Mouse (Mus musculus): ENCODE measurements around the gene Golga1. TPM values are rescaled to one million over a fixed set of nuclear protein-coding genes. Genes with fewer than 3 reads are reported as not detected.

The Golga1 gene
- polyA plus RNA-seq, 1 experiment = 7.7 TPM

DNA sequence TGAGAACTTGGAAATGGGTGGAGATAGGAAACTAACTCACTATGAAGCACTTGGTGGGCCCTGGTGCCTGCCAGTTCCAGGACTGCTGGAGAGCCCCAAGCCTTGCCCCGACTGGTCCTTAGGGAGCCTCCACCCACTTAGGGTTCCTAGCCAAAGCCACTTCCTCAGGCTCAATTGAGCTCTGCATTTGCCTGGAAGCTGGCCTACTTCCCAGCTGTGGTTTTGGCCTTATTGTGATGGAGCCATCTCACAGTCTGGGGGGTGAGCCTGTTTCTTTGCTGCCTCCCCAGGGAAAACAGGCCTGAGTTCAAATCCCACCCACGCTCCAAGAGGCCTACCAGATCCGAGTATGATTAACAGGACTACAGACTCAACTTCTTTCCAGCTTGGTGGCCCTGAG, 78.8 kb downstream of the Golga1 start:
- no peak for DNase-seq (ENCODE audit: low read depth in 1 of 2, low spot score in 2 of 2)
- Histone ChIP-seq H3K36me3 (ENCODE audit: control insufficient read depth, insufficient read depth, low read length) (no peaks in the 10 kb centered on the region), H3K4me3 (ENCODE audit: extremely low read depth, insufficient read depth, insufficient read length) (no peak overlapping the region), H3K27ac (ENCODE audit: insufficient read depth, low read length) (no peak overlapping the region), H3K4me1 (ENCODE audit: control insufficient read depth, insufficient read depth, insufficient read length) (no peaks in the 10 kb centered on the region), H3K27me3 (ENCODE audit: control insufficient read depth, insufficient read depth, low read length) (no peaks in the 10 kb centered on the region)
- TF ChIP-seq CTCF (IDR thresholded peaks at IDR 0.05; ENCODE audit: extremely low read depth, insufficient read depth, insufficient read length, insufficient replicate concordance) (no peak), POLR2A (IDR thresholded peaks at IDR 0.05; ENCODE audit: low read depth, low read length) (no peak)
- WGBS = 62% methylated on average over 3 of the region's 3 CpGs

- no peak overlapping the region for H3K4me3 ChIP-seq (ENCODE audit: extremely low read depth, insufficient read depth, insufficient read length)
- WGBS = 93% methylated on average over 2 of the region's 2 CpGs
- peak; percentile 17; the same call in 1 of the 2 replicates for TF ChIP-seq CTCF (IDR thresholded peaks at IDR 0.05; ENCODE audit: extremely low read depth, insufficient read depth, insufficient read length, insufficient replicate concordance)
- TF ChIP-seq POLR2A (IDR thresholded peaks at IDR 0.05; ENCODE audit: low read depth, low read length) = no peak
- no peak overlapping the region for H3K27ac ChIP-seq (ENCODE audit: insufficient read depth, low read length)
- H3K4me1 ChIP-seq (ENCODE audit: control insufficient read depth, insufficient read depth, insufficient read length) = no peaks in the 10 kb centered on the region
- no peaks in the 10 kb centered on the region for H3K36me3 ChIP-seq (ENCODE audit: control insufficient read depth, insufficient read depth, low read length)
- H3K27me3 ChIP-seq (ENCODE audit: control insufficient read depth, insufficient read depth, low read length) = no peaks in the 10 kb centered on the region
- DNase-seq (ENCODE audit: low read depth in 1 of 2, low spot score in 2 of 2) = no peak
Measured at GRCm38 (mm10) chr2:38983456-38983855, 81.9 kb downstream of the Golga1 start.

GRCm38 (mm10) chr2:38977837-38978236, 87.5 kb downstream of the Golga1 start:
- Histone ChIP-seq H3K4me1 (ENCODE audit: control insufficient read depth, insufficient read depth, insufficient read length) (no peaks in the 10 kb centered on the region), H3K36me3 (ENCODE audit: control insufficient read depth, insufficient read depth, low read length) (no peaks in the 10 kb centered on the region), H3K4me3 (ENCODE audit: extremely low read depth, insufficient read depth, insufficient read length) (no peak overlapping the region), H3K27me3 (ENCODE audit: control insufficient read depth, insufficient read depth, low read length) (no peaks in the 10 kb centered on the region), H3K27ac (ENCODE audit: insufficient read depth, low read length) (no peak overlapping the region)
- no peak for DNase-seq (ENCODE audit: low read depth in 1 of 2, low spot score in 2 of 2)
- TF ChIP-seq CTCF (IDR thresholded peaks at IDR 0.05; ENCODE audit: extremely low read depth, insufficient read depth, insufficient read length, insufficient replicate concordance) (no peak), POLR2A (IDR thresholded peaks at IDR 0.05; ENCODE audit: low read depth, low read length) (no peak)
- 90% methylated on average over 4 of the region's 4 CpGs for WGBS

GRCm38 (mm10) chr2:38975941-38976805, 89.2 kb downstream of the Golga1 start:
- Histone ChIP-seq H3K4me3 (ENCODE audit: extremely low read depth, insufficient read depth, insufficient read length) (no peak overlapping the region), H3K36me3 (ENCODE audit: control insufficient read depth, insufficient read depth, low read length) (no peaks in the 10 kb centered on the region), H3K27me3 (ENCODE audit: control insufficient read depth, insufficient read depth, low read length) (no peaks in the 10 kb centered on the region), H3K27ac (ENCODE audit: insufficient read depth, low read length) (no peak overlapping the region), H3K4me1 (ENCODE audit: control insufficient read depth, insufficient read depth, insufficient read length) (no peaks in the 10 kb centered on the region)
- TF ChIP-seq CTCF (IDR thresholded peaks at IDR 0.05; ENCODE audit: extremely low read depth, insufficient read depth, insufficient read length, insufficient replicate concordance) (no peak), POLR2A (IDR thresholded peaks at IDR 0.05; ENCODE audit: low read depth, low read length) (no peak)
- DNase-seq (ENCODE audit: low read depth in 1 of 2, low spot score in 2 of 2) = no peak
- WGBS = 87% methylated on average over 21 of the region's 21 CpGs

DNA sequence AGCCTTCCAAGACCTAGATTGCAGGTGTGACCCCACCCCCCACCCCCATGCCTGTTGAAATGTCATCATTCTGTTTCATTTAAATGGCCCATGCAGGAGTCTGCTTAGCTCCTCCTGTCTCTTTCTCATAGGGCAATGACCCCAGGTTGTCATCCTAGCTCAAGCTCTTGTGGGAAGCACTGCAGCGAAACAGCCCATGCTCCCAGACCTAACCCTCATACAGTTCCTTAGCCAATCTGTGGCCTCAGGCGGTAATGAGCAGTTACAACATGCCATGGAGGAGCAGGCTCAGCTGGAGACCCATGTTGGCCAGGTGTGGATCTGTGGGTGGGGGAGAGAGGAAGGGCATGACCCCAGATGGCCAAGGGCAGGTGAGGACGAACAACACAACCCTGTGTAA, 90.2 kb downstream of the Golga1 start:
- Histone ChIP-seq H3K27ac (ENCODE audit: insufficient read depth, low read length) (no peak overlapping the region), H3K27me3 (ENCODE audit: control insufficient read depth, insufficient read depth, low read length) (no peaks in the 10 kb centered on the region), H3K4me3 (ENCODE audit: extremely low read depth, insufficient read depth, insufficient read length) (no peak overlapping the region), H3K4me1 (ENCODE audit: control insufficient read depth, insufficient read depth, insufficient read length) (no peaks in the 10 kb centered on the region), H3K36me3 (ENCODE audit: control insufficient read depth, insufficient read depth, low read length) (no peaks in the 10 kb centered on the region)
- no peak for DNase-seq (ENCODE audit: low read depth in 1 of 2, low spot score in 2 of 2)
- no peak for TF ChIP-seq POLR2A (IDR thresholded peaks at IDR 0.05; ENCODE audit: low read depth, low read length)
- no peak for TF ChIP-seq CTCF (IDR thresholded peaks at IDR 0.05; ENCODE audit: extremely low read depth, insufficient read depth, insufficient read length, insufficient replicate concordance)
- whole genome bisulfite sequencing = 91% methylated on average over 3 of the region's 3 CpGs

GRCm38 (mm10) chr2:38974171-38974570, 91.2 kb downstream of the Golga1 start:
- Histone ChIP-seq H3K27me3 (ENCODE audit: control insufficient read depth, insufficient read depth, low read length) (no peaks in the 10 kb centered on the region), H3K27ac (ENCODE audit: insufficient read depth, low read length) (no peak overlapping the region), H3K4me1 (ENCODE audit: control insufficient read depth, insufficient read depth, insufficient read length) (no peaks in the 10 kb centered on the region), H3K36me3 (ENCODE audit: control insufficient read depth, insufficient read depth, low read length) (no peaks in the 10 kb centered on the region), H3K4me3 (ENCODE audit: extremely low read depth, insufficient read depth, insufficient read length) (no peak overlapping the region)
- 50% methylated on average over 2 of the region's 2 CpGs for WGBS
- TF ChIP-seq CTCF (IDR thresholded peaks at IDR 0.05; ENCODE audit: extremely low read depth, insufficient read depth, insufficient read length, insufficient replicate concordance) (no peak), POLR2A (IDR thresholded peaks at IDR 0.05; ENCODE audit: low read depth, low read length) (no peak)
- DNase-seq (ENCODE audit: low read depth in 1 of 2, low spot score in 2 of 2) = no peak

GRCm38 (mm10) chr2:38973701-38974100, 91.6 kb downstream of the Golga1 start:
- Histone ChIP-seq H3K27me3 (ENCODE audit: control insufficient read depth, insufficient read depth, low read length) (no peaks in the 10 kb centered on the region), H3K4me3 (ENCODE audit: extremely low read depth, insufficient read depth, insufficient read length) (no peak overlapping the region), H3K36me3 (ENCODE audit: control insufficient read depth, insufficient read depth, low read length) (no peaks in the 10 kb centered on the region), H3K27ac (ENCODE audit: insufficient read depth, low read length) (no peak overlapping the region), H3K4me1 (ENCODE audit: control insufficient read depth, insufficient read depth, insufficient read length) (no peaks in the 10 kb centered on the region)
- no peak for TF ChIP-seq CTCF (IDR thresholded peaks at IDR 0.05; ENCODE audit: extremely low read depth, insufficient read depth, insufficient read length, insufficient replicate concordance)
- TF ChIP-seq POLR2A (IDR thresholded peaks at IDR 0.05; ENCODE audit: low read depth, low read length) = no peak
- DNase-seq (ENCODE audit: low read depth in 1 of 2, low spot score in 2 of 2) = no peak
- 79% methylated on average over 7 of the region's 7 CpGs for WGBS
